ENCODE assay signal across 8 mouse cellular contexts in genomic region chr3:133545304-133545666, GRCm38 (mm10). TPM values are rescaled to one million over a fixed set of nuclear protein-coding genes. Genes with fewer than 3 reads are reported as not detected.
A peak's percentile ranks its signal among the peaks of the same experiment; 100 is the strongest.
DNase-seq lines count a peak whose midpoint lies in the region; ATAC-seq lines count a peak whose summit lies in the region.

No protein-coding gene starts in this region.

- WGBS in kidney, embryonic 16.5 days, result 12% methylated on average over 6 of the region's 6 CpGs
- WGBS in embryonic facial prominence, embryonic 10.5 days, result 11% methylated on average over 6 of the region's 6 CpGs
- 11% methylated on average over 6 of the region's 6 CpGs for WGBS in hindbrain, embryonic 15.5 days
- 13% methylated on average over 6 of the region's 6 CpGs for WGBS in midbrain, embryonic 14.5 days

- no peak for DNase-seq in kidney, postnatal 4 days
- DNase-seq in embryonic facial prominence, embryonic 10.5 days (ENCODE audit: low spot score), result no peak
- no peak for DNase-seq in midbrain, embryonic 14.5 days
- no peak for DNase-seq in left cerebral cortex, postnatal 36 days (ENCODE audit: low spot score in 2 of 2)
- no peak for DNase-seq in right cerebral cortex, postnatal 25 days
- DNase-seq in frontal cortex, postnatal 10 days (ENCODE audit: low spot score in 2 of 2), result no peak

- H3K4me1 ChIP-seq in kidney, embryonic 16.5 days (ENCODE audit: insufficient read depth, low read length), result peaks cover 15% of the 10 kb centered on the region
- peaks cover 16% of the 10 kb centered on the region; the same call in 1 of the 2 replicates for H3K4me1 ChIP-seq in embryonic facial prominence, embryonic 10.5 days
- peaks cover 20% of the 10 kb centered on the region for H3K4me1 ChIP-seq in hindbrain, embryonic 15.5 days (replicated peaks)
- H3K4me1 ChIP-seq in midbrain, embryonic 14.5 days (ENCODE audit: control insufficient read depth, insufficient read depth, low read length), result peaks cover 15% of the 10 kb centered on the region

- ATAC-seq in kidney, embryonic 16.5 days (ENCODE audit: low FRiP score, low TSS enrichment), result no peak
- ATAC-seq in hindbrain, embryonic 15.5 days (ENCODE audit: low FRiP score, low read depth), result no peak
- no peak for ATAC-seq in midbrain, embryonic 14.5 days (ENCODE audit: low FRiP score, low TSS enrichment)

- peak overlapping the region; percentile 88 for H3K9ac ChIP-seq in kidney, embryonic 16.5 days (replicated peaks; ENCODE audit: low read length)
- H3K9ac ChIP-seq in hindbrain, embryonic 15.5 days, result no peak overlapping the region
- peak overlapping the region; percentile 84; the same call in 1 of the 2 replicates for H3K9ac ChIP-seq in midbrain, embryonic 14.5 days (replicated peaks; ENCODE audit: low read length)

- H3K4me2 ChIP-seq in kidney, embryonic 16.5 days (replicated peaks; ENCODE audit: low read depth, low read length), result peak overlapping the region; percentile 61
- H3K4me2 ChIP-seq in hindbrain, embryonic 15.5 days, result peak overlapping the region; percentile 64
- peak overlapping the region; percentile 83 for H3K4me2 ChIP-seq in midbrain, embryonic 14.5 days (ENCODE audit: low read length)

- no peaks in the 10 kb centered on the region for H3K36me3 ChIP-seq in kidney, embryonic 16.5 days (ENCODE audit: insufficient read depth, low read length)
- H3K36me3 ChIP-seq in embryonic facial prominence, embryonic 10.5 days (replicated peaks), result no peaks in the 10 kb centered on the region
- no peaks in the 10 kb centered on the region for H3K36me3 ChIP-seq in hindbrain, embryonic 15.5 days
- no peaks in the 10 kb centered on the region for H3K36me3 ChIP-seq in midbrain, embryonic 14.5 days (ENCODE audit: control insufficient read depth, insufficient read depth, low read length)

- no peaks in the 10 kb centered on the region for H3K27me3 ChIP-seq in kidney, embryonic 16.5 days (ENCODE audit: insufficient read depth, low read length)
- H3K27me3 ChIP-seq in embryonic facial prominence, embryonic 10.5 days (replicated peaks; ENCODE audit: low read depth, poor library complexity, severe bottlenecking), result 0 out of 2 replicates have a peak, but pooled peaks cover 5% of the 10 kb centered on the region
- H3K27me3 ChIP-seq in hindbrain, embryonic 15.5 days, result no peaks in the 10 kb centered on the region
- no peaks in the 10 kb centered on the region for H3K27me3 ChIP-seq in midbrain, embryonic 14.5 days (ENCODE audit: control insufficient read depth, insufficient read depth, low read length)

- peak overlapping the region; percentile 82 for H3K4me3 ChIP-seq in kidney, embryonic 16.5 days (ENCODE audit: low read length)
- peak overlapping the region; percentile 90 for H3K4me3 ChIP-seq in embryonic facial prominence, embryonic 10.5 days
- peak overlapping the region; percentile 77 for H3K4me3 ChIP-seq in hindbrain, embryonic 15.5 days
- H3K4me3 ChIP-seq in midbrain, embryonic 14.5 days (replicated peaks; ENCODE audit: low read depth, low read length), result peak overlapping the region; percentile 88

- intact Hi-C loops in left cerebral cortex, postnatal 36 days (cut with DNase I), result loop anchor here (2.0 kb wide), 1 partner anchor 210 kb away; no protein-coding TSS in a partner anchor

- no peaks in the 10 kb centered on the region for H3K9me3 ChIP-seq in kidney, embryonic 16.5 days (ENCODE audit: low read length)
- no peaks in the 10 kb centered on the region for H3K9me3 ChIP-seq in embryonic facial prominence, embryonic 10.5 days
- H3K9me3 ChIP-seq in hindbrain, embryonic 15.5 days, result no peaks in the 10 kb centered on the region
- no peaks in the 10 kb centered on the region for H3K9me3 ChIP-seq in midbrain, embryonic 14.5 days (ENCODE audit: control insufficient read depth, low read length)

- H3K27ac ChIP-seq in kidney, embryonic 16.5 days (ENCODE audit: low read length), result peak overlapping the region; percentile 95
- 0 out of 2 replicates have a peak overlapping the region, but pooled peaks have one; percentile 94 for H3K27ac ChIP-seq in embryonic facial prominence, embryonic 10.5 days (replicated peaks)
- H3K27ac ChIP-seq in hindbrain, embryonic 15.5 days (replicated peaks), result peak overlapping the region; percentile 97; the same call in 1 of the 2 replicates
- H3K27ac ChIP-seq in midbrain, embryonic 14.5 days (replicated peaks; ENCODE audit: low read depth, low read length), result no peak overlapping the region

RNA-seq across cellular contexts. Expression of gene Tet2, which starts 0.3 kb away (rescaled TPM):
- polyA plus RNA-seq in kidney, embryonic 16.5 days (2015; fragmentation: Nextera tagmentation; extraction: Ambion mirVana), result 17.0 and 19.6 TPM in 2 replicates
- polyA plus RNA-seq in embryonic facial prominence, embryonic 10.5 days (2016; fragmentation: Nextera tagmentation; extraction: Ambion mirVana), result 18.5 and 19.0 TPM in 2 replicates
- 14.0 and 17.2 TPM in 2 replicates for polyA plus RNA-seq in hindbrain, embryonic 15.5 days (2015; fragmentation: Nextera tagmentation; extraction: Ambion mirVana)
- polyA plus RNA-seq in midbrain, embryonic 14.5 days (2014; fragmentation: Nextera tagmentation; extraction: Ambion mirVana), result 25.6 and 27.3 TPM in 2 replicates
- 10 to 100 TPM; 28.5 to 53.7 TPM for total RNA-seq in left cerebral cortex, postnatal 36 days (2021)
